In genomic region chr12:3852521-3852920, GRCm38 (mm10) we compare ENCODE assay signal across 13 mouse cellular contexts. TPM values are rescaled to one million over a fixed set of nuclear protein-coding genes. Genes with fewer than 3 reads are reported as not detected.
DNase-seq lines count a peak whose midpoint lies in the region; ATAC-seq and TF ChIP-seq lines count a peak whose summit lies in the region.
"Had no signal": no experiment of that assay in that cellular context is flagged by ENCODE, and none has a peak within 500 bp of the region (broad histone marks: within the 10 kb centered on the region; RNA-seq: fewer than 3 reads in every experiment).

No protein-coding gene starts in this region.

- 46% methylated on average over 5 of the region's 5 CpGs for WGBS in liver, embryonic 14.5 days (ENCODE audit: insufficient replicate concordance)
- 51% methylated on average over 5 of the region's 5 CpGs for WGBS in liver, embryonic 11.5 days

- H3K9me3 ChIP-seq in liver, embryonic 14.5 days (ENCODE audit: control insufficient read depth, low read length), result no peaks in the 10 kb centered on the region
- H3K9me3 ChIP-seq in liver, embryonic 11.5 days (ENCODE audit: control insufficient read depth, low read length), result no peaks in the 10 kb centered on the region
- H3K9me3 ChIP-seq in ES-Bruce4 (replicated peaks; ENCODE audit: control insufficient read depth, insufficient read depth, low read length, poor library complexity, severe bottlenecking), result no peaks in the 10 kb centered on the region
- H3K9me3 ChIP-seq: hindbrain, embryonic 10.5 days had no signal

- no peak for TF ChIP-seq EP300 in liver, embryonic 14.5 days (IDR thresholded peaks at IDR 0.05; ENCODE audit: low read depth)
- TF ChIP-seq EP300 in ES-Bruce4 (IDR thresholded peaks at IDR 0.05; ENCODE audit: insufficient read depth, low read depth, low read length), result no peak

- H3K27me3 ChIP-seq in liver, embryonic 14.5 days (ENCODE audit: control insufficient read depth, insufficient read depth, low read length), result no peaks in the 10 kb centered on the region
- no peaks in the 10 kb centered on the region for H3K27me3 ChIP-seq in liver, embryonic 11.5 days (replicated peaks; ENCODE audit: control insufficient read depth, insufficient read depth, low read length)
- no peaks in the 10 kb centered on the region for H3K27me3 ChIP-seq in ES-Bruce4 (ENCODE audit: control insufficient read depth, insufficient read depth, low read length, poor library complexity, severe bottlenecking)

- no peak overlapping the region for H3K4me2 ChIP-seq in liver, embryonic 14.5 days (ENCODE audit: low read depth)
- H3K4me2 ChIP-seq in liver, embryonic 11.5 days, result no peak overlapping the region

- ATAC-seq in liver, embryonic 14.5 days (ENCODE audit: insufficient read depth), result no peak
- ATAC-seq in liver, embryonic 11.5 days (replicated peaks; ENCODE audit: low FRiP score), result no peak
- ATAC-seq in common myeloid progenitor, adult 5-6 weeks (replicated peaks; ENCODE audit: low read depth, poor library complexity, severe bottlenecking), result peak; percentile 36; the same call in 1 of the 2 replicates
- ATAC-seq: forebrain, embryonic 16.5 days had no signal

- DNase-seq in liver, embryonic 14.5 days (ENCODE audit: low read depth in 3 of 3, low spot score in 3 of 3), result no peak
- no peak for DNase-seq in liver, embryonic 11.5 days (ENCODE audit: low spot score)
- DNase-seq in spleen, postnatal 36 days (ENCODE audit: low spot score in 2 of 2), result peak; percentile 44 to 51
- no peak for DNase-seq in urinary bladder, postnatal 10 days (ENCODE audit: low spot score)
- DNase-seq in layer of hippocampus, adult 11-12 months (ENCODE audit: low spot score), result no peak
- no peak for DNase-seq in adipocyte (ENCODE audit: low spot score)
- DNase-seq: cerebellum, postnatal 36 days; liver; right cerebral cortex, postnatal 4 days had no signal

- peaks cover 3 to 19% of the 10 kb centered on the region in 2 experiments; a peak in 3 of 4 replicates for H3K4me1 ChIP-seq in liver, embryonic 14.5 days (replicated peaks; ENCODE audit: control insufficient read depth in 2 of 2, insufficient read depth in 2 of 2, low read length in 1 of 2)
- peaks cover 20% of the 10 kb centered on the region for H3K4me1 ChIP-seq in liver, embryonic 11.5 days (replicated peaks; ENCODE audit: control insufficient read depth, insufficient read depth, low read length)
- no peaks in the 10 kb centered on the region for H3K4me1 ChIP-seq in ES-Bruce4 (ENCODE audit: control insufficient read depth, insufficient read depth, low read length)

- H3K36me3 ChIP-seq in liver, embryonic 14.5 days (replicated peaks; ENCODE audit: control insufficient read depth, insufficient read depth, low read depth), result no peaks in the 10 kb centered on the region
- H3K36me3 ChIP-seq in liver, embryonic 11.5 days (ENCODE audit: control insufficient read depth, insufficient read depth, low read length), result peaks cover 4% of the 10 kb centered on the region; the same call in 1 of the 2 replicates
- H3K36me3 ChIP-seq in ES-Bruce4 (ENCODE audit: control insufficient read depth, insufficient read depth, low read length, poor library complexity, severe bottlenecking), result no peaks in the 10 kb centered on the region

- H3K9ac ChIP-seq in liver, embryonic 14.5 days (replicated peaks), result no peak overlapping the region
- H3K9ac ChIP-seq in liver, embryonic 11.5 days (ENCODE audit: low read depth, low read length), result no peak overlapping the region
- no peak overlapping the region for H3K9ac ChIP-seq in ES-Bruce4 (ENCODE audit: low read depth, poor library complexity, severe bottlenecking)

- H3K4me3 ChIP-seq in liver, embryonic 14.5 days (ENCODE audit: insufficient read depth in 1 of 2, low read depth in 2 of 2, low read length in 2 of 2), result no peak overlapping the region
- no peak overlapping the region for H3K4me3 ChIP-seq in liver, embryonic 11.5 days (ENCODE audit: low read depth, low read length)
- H3K4me3 ChIP-seq in ES-Bruce4 (ENCODE audit: low read depth, low read length), result no peak overlapping the region
- H3K4me3 ChIP-seq: hindbrain, embryonic 10.5 days had no signal

- TF ChIP-seq POLR2A in ES-Bruce4 (IDR thresholded peaks at IDR 0.05; ENCODE audit: insufficient read depth, low read length), result no peak

- TF ChIP-seq CTCF in liver, embryonic 14.5 days (IDR thresholded peaks at IDR 0.05; ENCODE audit: low read depth), result peak; percentile 44
- TF ChIP-seq CTCF in ES-Bruce4 (IDR thresholded peaks at IDR 0.05; ENCODE audit: low read depth, low read length), result peak; percentile 51

- H3K27ac ChIP-seq in liver, embryonic 14.5 days, result no peak overlapping the region
- no peak overlapping the region for H3K27ac ChIP-seq in liver, embryonic 11.5 days (ENCODE audit: low read depth, low read length)
- no peak overlapping the region for H3K27ac ChIP-seq in ES-Bruce4 (ENCODE audit: insufficient read depth, low read length)
- H3K27ac ChIP-seq: hindbrain, embryonic 10.5 days had no signal

RNA-seq across cellular contexts. Expression of gene Dnmt3a, which starts 46.7 kb away (rescaled TPM):
- 5.2 and 5.3 TPM in 2 replicates for polyA plus RNA-seq in liver, embryonic 14.5 days (2012; rRNA removed)
- polyA plus RNA-seq in liver, embryonic 14.5 days (2014; fragmentation: Nextera tagmentation; extraction: Ambion mirVana), result 12.8 and 14.1 TPM in 2 replicates
- polyA plus RNA-seq in liver, embryonic 11.5 days (2014; fragmentation: Nextera tagmentation; extraction: Ambion mirVana), result 73.2 and 73.3 TPM in 2 replicates
- polyA plus RNA-seq in ES-Bruce4 (2011; ENCODE audit: insufficient read depth, insufficient read length, low read depth, missing spikeins), result 31.9 and 44.2 TPM in 2 replicates
- total RNA-seq in common myeloid progenitor, adult 5-6 weeks (2017), result 23.7 and 24.7 TPM in 2 replicates

Comparison
In these comparisons a context has a peak if more than half of its experiments do, and no peak if none do; other contexts are left out.
1. DNase-seq: peak in spleen, postnatal 36 days (2 of 2); none in liver, embryonic 14.5 days (0 of 3), liver, embryonic 11.5 days (single experiment), urinary bladder, postnatal 10 days (single experiment), layer of hippocampus, adult 11-12 months (single experiment) and adipocyte (single experiment).